Mouse (Mus musculus) intestine, embryonic 16.5 days (tissue): Measurements from ENCODE around the gene Srbd1. TPM values are rescaled to one million over a fixed set of nuclear protein-coding genes. Genes with fewer than 3 reads are reported as not detected.

Source experiments
- ATAC-seq: fragments of 200-750 bp; cut with Nextera tagmentation; 2 replicates; pipeline ENCODE4 v1.8.0; 2017; ENCODE audit warnings: moderate TSS enrichment, moderate library complexity
- H3K27ac ChIP-seq: fragments of 300-500 bp; sonication (generic); 2 replicates; pipeline ENCODE4 v1.5.1; 2014; ENCODE audit warnings: mild to moderate bottlenecking, low read length
- H3K27me3 ChIP-seq: fragments of 300-500 bp; sonication (generic); replicated peaks from 2 replicates; pipeline ENCODE4 v1.6.1; 2014; ENCODE audit warnings: low read length, control low read depth, mixed read lengths; ENCODE audit not compliant: control insufficient read depth, insufficient read depth
- H3K36me3 ChIP-seq: fragments of 300-500 bp; sonication (generic); 2 replicates; pipeline ENCODE4 v1.6.1; 2014; ENCODE audit warnings: low read length, control low read depth; ENCODE audit not compliant: control insufficient read depth, insufficient read depth
- H3K4me1 ChIP-seq: fragments of 300-500 bp; sonication (generic); 2 replicates; pipeline ENCODE4 v1.6.1; 2014; ENCODE audit warnings: low read length, control low read depth, mixed read lengths; ENCODE audit not compliant: control insufficient read depth, insufficient read depth
- H3K4me2 ChIP-seq: fragments of 300-500 bp; sonication (generic); 2 replicates; pipeline ENCODE4 v1.6.1; 2014; ENCODE audit warnings: low read depth, low read length, control low read depth
- H3K4me3 ChIP-seq: fragments of 300-500 bp; sonication (generic); 2 replicates; pipeline ENCODE4 v1.5.1; 2014; ENCODE audit warnings: mild to moderate bottlenecking, low read length
- H3K9ac ChIP-seq: fragments of 300-500 bp; sonication (generic); 2 replicates; pipeline ENCODE4 v1.6.1; 2014; ENCODE audit warnings: low read depth, low read length
- H3K9me3 ChIP-seq: fragments of 300-500 bp; sonication (generic); 2 replicates; pipeline ENCODE4 v1.6.1; 2016; ENCODE audit warnings: low read length, control low read depth; ENCODE audit not compliant: control insufficient read depth
- WGBS: fragments of 180-500 bp; shearing (Covaris S2); extraction: QIAGEN DNeasy Blood & Tissue Kit; methylation state at CpG from one replicate; pipeline ENCODE4 v1.1.7; 2014; 5-methylcytosine and 5-hydroxymethylcytosine counted together
- polyA plus RNA-seq: library from polyadenylated mRNA; unstranded; fragments of >200 nt; fragmentation: Nextera tagmentation; extraction: Ambion mirVana; gene quantifications from 2 replicates; pipeline ENCODE4 v1.2.1, GENCODE M21; 2015

The Srbd1 gene
- polyA plus RNA-seq, 1 experiment from 2014 or later, result 13.3 TPM

- H3K27me3 ChIP-seq, result no peaks in the 10 kb centered on the region
- no peaks in the 10 kb centered on the region for H3K9me3 ChIP-seq
- H3K4me1 ChIP-seq, result no peaks in the 10 kb centered on the region
- no peak overlapping the region for H3K27ac ChIP-seq
- H3K36me3 ChIP-seq, result no peaks in the 10 kb centered on the region
- no peak for ATAC-seq
- WGBS, result 68% methylated on average over 10 of the region's 10 CpGs
- no peak overlapping the region for H3K9ac ChIP-seq
- no peak overlapping the region for H3K4me2 ChIP-seq
- H3K4me3 ChIP-seq, result no peak overlapping the region
Measured at GRCm38 (mm10) chr17:86008401-86008800, 136.6 kb downstream of the Srbd1 start.

DNA sequence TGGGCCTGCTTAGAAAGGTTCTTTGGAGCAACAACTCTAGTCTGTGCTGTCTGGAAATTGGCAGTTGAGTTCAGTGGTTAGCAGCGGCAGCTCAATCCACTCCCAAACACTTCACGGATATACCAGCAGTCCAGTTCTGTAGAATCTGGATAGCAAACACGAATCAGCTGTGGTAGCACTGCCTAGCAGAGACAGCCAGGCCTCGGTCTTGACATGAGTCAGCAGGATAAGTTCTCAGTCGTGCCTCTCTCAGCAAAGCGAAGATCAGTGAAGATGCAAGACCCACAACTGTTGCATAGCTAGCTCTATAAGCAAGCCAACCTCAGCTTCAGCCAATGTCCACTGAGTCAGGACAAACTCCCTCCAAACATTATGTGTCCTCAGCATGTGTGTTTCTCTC is 142.9 kb downstream of the Srbd1 start:
- ATAC-seq, result no peak
- no peaks in the 10 kb centered on the region for H3K4me1 ChIP-seq
- H3K9ac ChIP-seq, result no peak overlapping the region
- no peak overlapping the region for H3K27ac ChIP-seq
- 0 out of 2 replicates have a peak, but pooled peaks cover 7% of the 10 kb centered on the region for H3K36me3 ChIP-seq
- no peaks in the 10 kb centered on the region for H3K27me3 ChIP-seq
- no peak overlapping the region for H3K4me3 ChIP-seq
- no peaks in the 10 kb centered on the region for H3K9me3 ChIP-seq
- H3K4me2 ChIP-seq, result no peak overlapping the region
- WGBS, result 95% methylated on average over 6 of the region's 6 CpGs

GRCm38 (mm10) chr17:86001667-86002066 is 143.3 kb downstream of the Srbd1 start:
- Histone ChIP-seq H3K9me3 (no peaks in the 10 kb centered on the region), H3K36me3 (0 out of 2 replicates have a peak, but pooled peaks cover 7% of the 10 kb centered on the region), H3K4me2 (no peak overlapping the region), H3K4me3 (no peak overlapping the region), H3K9ac (no peak overlapping the region), H3K4me1 (no peaks in the 10 kb centered on the region), H3K27ac (no peak overlapping the region), H3K27me3 (no peaks in the 10 kb centered on the region)
- 92% methylated on average over 5 of the region's 5 CpGs for WGBS
- no peak for ATAC-seq

GRCm38 (mm10) chr17:85995727-85996126 is 149.2 kb downstream of the Srbd1 start:
- Histone ChIP-seq H3K27ac (no peak overlapping the region), H3K36me3 (0 out of 2 replicates have a peak, but pooled peaks cover 7% of the 10 kb centered on the region), H3K4me3 (no peak overlapping the region), H3K4me2 (no peak overlapping the region), H3K9me3 (no peaks in the 10 kb centered on the region), H3K27me3 (no peaks in the 10 kb centered on the region), H3K9ac (no peak overlapping the region), H3K4me1 (no peaks in the 10 kb centered on the region)
- WGBS, result 70% methylated on average over 2 of the region's 2 CpGs
- ATAC-seq, result 0 out of 2 replicates have a peak, but pooled peaks have one; percentile 42

DNA sequence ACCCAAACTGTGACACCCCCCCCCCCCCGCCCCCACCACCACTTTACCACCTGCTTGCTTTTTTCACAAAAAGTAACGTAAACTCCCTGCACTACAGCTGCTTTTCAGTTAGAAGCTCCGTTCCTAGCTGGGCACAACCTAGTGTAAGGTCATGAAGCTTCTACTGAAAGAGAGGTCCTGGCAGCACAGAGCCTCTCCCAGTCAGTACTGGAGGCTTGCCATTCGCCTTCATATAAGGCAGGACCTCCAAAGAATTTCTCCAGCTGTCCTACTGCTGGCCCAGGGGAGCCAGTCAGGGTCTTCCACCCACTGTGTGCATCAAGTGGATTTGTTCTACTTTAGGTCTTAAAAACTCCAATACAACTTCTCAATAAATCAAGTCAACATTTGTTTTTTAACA is 149.9 kb downstream of the Srbd1 start:
- no peak overlapping the region for H3K4me3 ChIP-seq
- H3K9ac ChIP-seq, result no peak overlapping the region
- H3K4me2 ChIP-seq, result no peak overlapping the region
- no peaks in the 10 kb centered on the region for H3K9me3 ChIP-seq
- 85% methylated on average over 4 of the region's 4 CpGs for WGBS
- 0 out of 2 replicates have a peak, but pooled peaks cover 7% of the 10 kb centered on the region for H3K36me3 ChIP-seq
- no peaks in the 10 kb centered on the region for H3K4me1 ChIP-seq
- H3K27me3 ChIP-seq, result no peaks in the 10 kb centered on the region
- ATAC-seq, result no peak
- no peak overlapping the region for H3K27ac ChIP-seq

- H3K4me2 ChIP-seq, result no peak overlapping the region
- H3K27ac ChIP-seq, result no peak overlapping the region
- no peak for ATAC-seq
- H3K9ac ChIP-seq, result no peak overlapping the region
- 67% methylated on average over 12 of the region's 12 CpGs for WGBS
- no peaks in the 10 kb centered on the region for H3K9me3 ChIP-seq
- peaks cover 6% of the 10 kb centered on the region; the same call in 1 of the 2 replicates for H3K36me3 ChIP-seq
- no peaks in the 10 kb centered on the region for H3K27me3 ChIP-seq
- no peak overlapping the region for H3K4me3 ChIP-seq
- no peaks in the 10 kb centered on the region for H3K4me1 ChIP-seq
Measured at GRCm38 (mm10) chr17:85989058-85989769, 155.8 kb downstream of the Srbd1 start.

DNA sequence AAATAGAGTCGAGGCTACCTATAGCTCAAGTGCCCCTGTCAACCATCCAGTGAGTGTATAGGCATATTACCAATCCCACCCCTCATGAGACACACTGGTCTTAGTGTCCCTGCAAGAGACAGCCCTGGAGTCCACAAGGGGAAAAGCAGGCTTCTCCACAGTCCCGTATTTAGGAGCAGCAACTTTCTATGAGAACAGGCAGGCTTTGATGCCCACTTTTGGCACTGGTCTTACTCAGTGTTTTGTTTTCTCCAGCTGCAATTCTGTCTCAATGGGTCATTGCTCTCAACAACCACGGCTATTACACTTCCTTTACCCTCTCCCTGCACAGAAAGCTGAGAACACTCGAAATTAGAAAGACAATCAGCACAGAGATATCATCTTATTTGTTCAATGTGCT is 157.4 kb downstream of the Srbd1 start:
- H3K36me3 ChIP-seq, result peaks cover 9% of the 10 kb centered on the region
- ATAC-seq, result no peak
- H3K9ac ChIP-seq, result no peak overlapping the region
- no peak overlapping the region for H3K4me3 ChIP-seq
- H3K9me3 ChIP-seq, result no peaks in the 10 kb centered on the region
- no peak overlapping the region for H3K4me2 ChIP-seq
- H3K27ac ChIP-seq, result no peak overlapping the region
- 67% methylated on average over 4 of the region's 4 CpGs for WGBS
- no peaks in the 10 kb centered on the region for H3K27me3 ChIP-seq
- no peaks in the 10 kb centered on the region for H3K4me1 ChIP-seq

GRCm38 (mm10) chr17:85986624-85987023 is 158.4 kb downstream of the Srbd1 start:
- no peak for ATAC-seq
- H3K27ac ChIP-seq, result no peak overlapping the region
- H3K9ac ChIP-seq, result no peak overlapping the region

DNA sequence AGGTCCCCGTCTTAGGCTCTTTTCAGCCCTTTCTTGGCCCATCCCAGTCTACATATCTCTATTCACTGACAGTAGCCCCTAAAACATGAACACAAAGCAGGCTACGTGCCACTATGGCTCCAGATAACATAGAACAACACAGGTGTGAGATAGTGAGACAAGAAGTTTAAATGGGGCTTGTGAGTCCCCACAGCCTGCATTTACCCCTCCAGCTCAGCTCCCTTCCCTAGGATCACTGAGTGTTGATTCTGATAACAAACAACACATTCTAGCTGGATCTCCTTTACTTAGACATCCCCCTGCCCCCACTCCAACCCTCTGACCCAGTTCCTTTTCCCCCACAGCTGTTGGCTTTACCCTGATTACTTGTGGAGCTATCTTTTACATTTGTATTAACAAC is 158.8 kb downstream of the Srbd1 start:
- Histone ChIP-seq H3K27me3 (no peaks in the 10 kb centered on the region), H3K9ac (no peak overlapping the region), H3K9me3 (no peaks in the 10 kb centered on the region), H3K4me3 (no peak overlapping the region), H3K36me3 (peaks cover 9% of the 10 kb centered on the region), H3K4me2 (no peak overlapping the region), H3K27ac (no peak overlapping the region), H3K4me1 (no peaks in the 10 kb centered on the region)
- 93% methylated on average over 2 of the region's 2 CpGs for WGBS
- no peak for ATAC-seq

More at GRCm38 (mm10) chr17:85986624-85987023, 158.4 kb downstream of the Srbd1 start:
- Histone ChIP-seq H3K36me3 (peaks cover 9% of the 10 kb centered on the region), H3K4me3 (no peak overlapping the region), H3K4me2 (no peak overlapping the region), H3K27me3 (no peaks in the 10 kb centered on the region), H3K9me3 (no peaks in the 10 kb centered on the region), H3K4me1 (no peaks in the 10 kb centered on the region)
- 76% methylated on average over 4 of the region's 4 CpGs for WGBS

DNA sequence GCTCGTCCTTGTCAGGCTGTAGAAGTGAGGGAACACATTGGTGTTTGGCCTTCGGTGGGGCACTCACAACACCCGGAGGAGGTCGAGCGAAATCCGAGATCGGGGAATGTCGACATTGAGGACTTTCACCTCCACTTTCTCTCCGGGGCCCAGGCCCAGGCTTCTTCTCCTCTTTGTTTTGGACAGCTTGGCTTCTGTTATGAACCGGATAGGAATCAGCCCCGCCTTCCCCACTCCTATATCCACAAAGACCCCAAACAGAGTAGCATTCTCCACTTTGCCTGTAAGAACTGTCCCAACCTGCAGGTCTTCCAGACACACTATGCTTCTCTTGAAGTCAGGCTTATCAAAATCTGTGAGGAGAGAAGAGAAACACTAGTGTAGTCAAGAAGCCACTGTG is 159.8 kb downstream of the Srbd1 start:
- no peak for ATAC-seq

More for the DNA sequence above, 159.8 kb downstream of the Srbd1 start:
- Histone ChIP-seq H3K4me1 (no peaks in the 10 kb centered on the region), H3K4me3 (no peak overlapping the region), H3K4me2 (no peak overlapping the region), H3K27me3 (no peaks in the 10 kb centered on the region), H3K9ac (no peak overlapping the region), H3K9me3 (no peaks in the 10 kb centered on the region), H3K27ac (no peak overlapping the region), H3K36me3 (peaks cover 9% of the 10 kb centered on the region)
- WGBS, result 73% methylated on average over 11 of the region's 11 CpGs
